Mouse (Mus musculus): ENCODE results near the gene Cbr2. TPM values are rescaled to one million over a fixed set of nuclear protein-coding genes. Genes with fewer than 3 reads are reported as not detected.
"Not testable (repeated sequence)": the region's sequence is repeated elsewhere in the genome, so short reads cannot be mapped to it uniquely, and the experiment has no call there.

The Cbr2 gene
- polyA plus RNA-seq, 1 experiment: 51.7 TPM

DNA sequence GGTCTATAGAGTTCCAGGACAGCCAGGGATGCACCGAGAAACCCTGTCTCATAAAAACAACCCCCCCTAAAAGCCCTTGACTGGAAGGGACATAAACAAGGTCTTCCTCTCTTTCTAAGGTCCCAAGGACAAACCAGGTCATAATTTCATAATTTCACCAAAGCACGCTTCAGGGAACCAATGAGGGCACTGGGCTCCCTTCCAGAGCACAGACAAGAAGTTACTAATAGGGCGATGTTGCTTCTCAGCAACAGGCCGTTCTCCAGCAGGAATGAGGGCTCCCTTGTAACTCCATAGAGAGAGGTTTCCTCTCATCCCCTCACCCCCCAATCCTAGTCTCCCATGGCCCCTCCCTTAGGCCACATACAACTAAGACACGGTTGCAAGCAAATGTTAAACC lies 9.1 kb upstream of the Cbr2 start:
- no peak for TF ChIP-seq USF1 (IDR thresholded peaks at IDR 0.05; ENCODE audit: low read depth)
- TF ChIP-seq CEBPB (IDR thresholded peaks at IDR 0.05; ENCODE audit: low read depth): no peak
- TF ChIP-seq CTCF (IDR thresholded peaks at IDR 0.05; ENCODE audit: control insufficient read depth, insufficient read depth, insufficient read length): no peak
- TF ChIP-seq MYOG (IDR thresholded peaks at IDR 0.05; ENCODE audit: control insufficient read depth, extremely low read depth, insufficient read length): no peak
- no peak for TF ChIP-seq MYOD1 (IDR thresholded peaks at IDR 0.05; ENCODE audit: control insufficient read depth, insufficient read length, low read depth)
- no peak for TF ChIP-seq MAX (IDR thresholded peaks at IDR 0.05)
- TF ChIP-seq FOSL1 (IDR thresholded peaks at IDR 0.05; ENCODE audit: insufficient read depth, low read length, poor library complexity, severe bottlenecking): no peak
- H3K79me2 ChIP-seq (ENCODE audit: control insufficient read depth, insufficient read depth): no peaks in the 10 kb centered on the region
- no peaks in the 10 kb centered on the region for H3K79me3 ChIP-seq (ENCODE audit: low read depth)
- no peaks in the 10 kb centered on the region for H3K36me3 ChIP-seq (ENCODE audit: control insufficient read depth, insufficient read depth)
- no peak overlapping the region for H3ac ChIP-seq (ENCODE audit: control insufficient read depth, insufficient read length, low read depth)
- no peak overlapping the region for H3K4me3 ChIP-seq (ENCODE audit: insufficient read depth, poor library complexity, severe bottlenecking)
- H3K27me3 ChIP-seq (ENCODE audit: control insufficient read depth, insufficient read depth, insufficient read length): peaks cover 24% of the 10 kb centered on the region

DNA sequence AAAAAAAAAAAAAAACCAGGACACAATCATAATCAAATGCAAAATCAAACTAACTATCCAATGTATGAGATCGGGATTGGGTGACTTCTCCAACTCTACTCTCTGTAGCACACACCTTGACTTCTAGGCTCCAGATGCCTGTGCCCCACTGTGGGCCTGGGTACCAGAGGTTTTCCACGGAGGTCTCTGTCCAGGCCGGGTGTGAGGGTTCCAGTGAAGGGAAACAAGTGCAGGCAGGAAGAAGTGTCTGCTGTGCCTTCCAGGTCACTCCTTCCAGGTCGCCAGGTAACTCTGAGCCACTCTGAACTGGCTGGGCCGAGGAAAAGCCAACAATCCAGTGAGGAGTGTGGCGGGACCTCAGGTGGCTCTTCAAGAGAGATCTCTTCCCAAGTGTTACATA lies 4.5 kb upstream of the Cbr2 start:
- Histone ChIP-seq H3K79me2 (ENCODE audit: control insufficient read depth, insufficient read depth) (no peaks in the 10 kb centered on the region), H3K27me3 (ENCODE audit: control insufficient read depth, insufficient read depth, insufficient read length) (peaks cover 8% of the 10 kb centered on the region), H3K36me3 (ENCODE audit: control insufficient read depth, insufficient read depth) (no peaks in the 10 kb centered on the region), H3K4me3 (ENCODE audit: insufficient read depth, poor library complexity, severe bottlenecking) (no peak overlapping the region), H3K79me3 (ENCODE audit: low read depth) (no peaks in the 10 kb centered on the region), H3ac (ENCODE audit: control insufficient read depth, insufficient read length, low read depth) (no peak overlapping the region)
- TF ChIP-seq CEBPB (IDR thresholded peaks at IDR 0.05; ENCODE audit: low read depth) (no peak), USF1 (IDR thresholded peaks at IDR 0.05; ENCODE audit: low read depth) (no peak)

DNA sequence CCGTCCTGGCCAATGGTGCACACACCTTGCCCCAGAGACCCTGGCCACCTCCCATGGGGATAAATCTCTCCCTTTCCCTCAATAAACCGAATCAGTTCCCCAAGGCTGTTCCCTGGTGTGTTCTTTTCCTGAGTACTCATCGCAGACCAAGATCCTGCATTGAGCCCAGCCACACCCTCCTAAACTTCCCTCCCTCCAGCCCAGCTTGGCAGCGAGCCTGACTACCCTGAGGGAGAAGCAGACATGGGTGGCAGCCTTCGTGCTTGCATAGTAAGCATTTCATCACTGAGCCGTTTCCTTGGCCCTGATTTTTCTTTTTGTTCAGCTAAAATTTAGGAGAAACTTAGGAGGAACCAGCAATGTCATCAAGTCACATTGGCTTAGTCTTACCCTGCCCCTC lies 1.6 kb upstream of the Cbr2 start:
- Histone ChIP-seq H3K27me3 (ENCODE audit: control insufficient read depth, insufficient read depth, insufficient read length) (no peaks in the 10 kb centered on the region), H3K36me3 (ENCODE audit: control insufficient read depth, insufficient read depth) (no peaks in the 10 kb centered on the region), H3K79me2 (ENCODE audit: control insufficient read depth, insufficient read depth) (no peaks in the 10 kb centered on the region), H3K4me3 (ENCODE audit: insufficient read depth, poor library complexity, severe bottlenecking) (no peak overlapping the region), H3K79me3 (ENCODE audit: low read depth) (no peaks in the 10 kb centered on the region), H3ac (ENCODE audit: control insufficient read depth, insufficient read length, low read depth) (no peak overlapping the region)
- TF ChIP-seq MAX (IDR thresholded peaks at IDR 0.05) (no peak), FOSL1 (IDR thresholded peaks at IDR 0.05; ENCODE audit: insufficient read depth, low read length, poor library complexity, severe bottlenecking) (no peak), CEBPB (IDR thresholded peaks at IDR 0.05; ENCODE audit: low read depth) (no peak), USF1 (IDR thresholded peaks at IDR 0.05; ENCODE audit: low read depth) (no peak), CTCF (IDR thresholded peaks at IDR 0.05; ENCODE audit: control insufficient read depth, insufficient read depth, insufficient read length) (no peak), MYOD1 (IDR thresholded peaks at IDR 0.05; ENCODE audit: control insufficient read depth, insufficient read length, low read depth) (no peak), MYOG (IDR thresholded peaks at IDR 0.05; ENCODE audit: control insufficient read depth, extremely low read depth, insufficient read length) (no peak)

DNA sequence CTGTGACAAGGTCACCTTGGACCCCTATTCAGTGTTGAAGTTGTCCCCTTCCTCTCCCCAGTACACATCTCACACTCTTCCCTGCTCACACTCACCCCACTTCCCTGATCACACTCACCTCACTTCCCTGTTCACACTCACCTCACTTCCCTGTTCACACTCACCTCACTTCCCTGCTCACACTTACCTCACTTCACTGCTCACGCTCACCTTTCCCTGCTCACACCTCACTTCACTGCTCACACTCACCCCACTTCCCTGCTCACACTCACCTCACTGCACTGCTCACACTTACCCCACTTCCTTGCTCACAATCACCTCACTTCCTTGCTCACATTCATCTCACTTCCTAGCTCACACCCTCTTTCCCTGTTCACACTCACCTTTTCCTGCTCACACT lies 519 bp downstream of the Cbr2 start:
- Histone ChIP-seq H3K36me3 (ENCODE audit: control insufficient read depth, insufficient read depth) (no peaks in the 10 kb centered on the region), H3K4me3 (ENCODE audit: insufficient read depth, poor library complexity, severe bottlenecking) (no peak overlapping the region), H3K27me3 (ENCODE audit: control insufficient read depth, insufficient read depth, insufficient read length) (no peaks in the 10 kb centered on the region), H3ac (ENCODE audit: control insufficient read depth, insufficient read length, low read depth) (no peak overlapping the region), H3K79me2 (ENCODE audit: control insufficient read depth, insufficient read depth) (no peaks in the 10 kb centered on the region), H3K79me3 (ENCODE audit: low read depth) (no peaks in the 10 kb centered on the region)
- no peak for TF ChIP-seq MAX (IDR thresholded peaks at IDR 0.05)
- no peak for TF ChIP-seq CTCF (IDR thresholded peaks at IDR 0.05; ENCODE audit: control insufficient read depth, insufficient read depth, insufficient read length)
- no peak for TF ChIP-seq FOSL1 (IDR thresholded peaks at IDR 0.05; ENCODE audit: insufficient read depth, low read length, poor library complexity, severe bottlenecking)
- TF ChIP-seq MYOG (IDR thresholded peaks at IDR 0.05; ENCODE audit: control insufficient read depth, extremely low read depth, insufficient read length): no peak

DNA sequence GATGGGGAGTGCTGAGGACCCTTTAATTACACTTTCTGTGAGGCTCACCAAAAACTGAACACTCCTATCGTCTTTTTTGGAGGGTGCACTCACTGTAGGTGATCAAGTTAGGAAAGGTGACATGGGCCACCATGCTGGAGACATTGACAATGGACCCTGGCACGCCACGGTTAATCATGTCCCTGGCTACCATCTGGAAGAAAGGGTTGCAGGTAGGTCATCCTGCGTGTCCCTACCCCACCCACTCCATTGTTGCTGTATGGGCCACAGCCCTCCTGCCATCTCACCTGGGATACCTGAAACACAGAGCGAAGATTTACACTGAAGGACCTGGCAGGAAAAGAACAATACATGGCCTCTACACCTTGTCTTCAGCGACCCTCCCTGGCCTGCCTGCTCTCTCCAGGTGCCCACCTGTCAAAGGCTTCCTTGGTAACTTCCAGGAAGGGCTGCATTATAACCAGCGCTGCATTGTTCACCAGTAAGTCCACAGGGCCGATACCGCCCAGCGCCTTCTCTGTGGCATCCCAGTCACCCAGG lies 1.5 kb downstream of the Cbr2 start:
- H3K4me3 ChIP-seq (ENCODE audit: insufficient read depth, poor library complexity, severe bottlenecking): no peak overlapping the region
- no peaks in the 10 kb centered on the region for H3K27me3 ChIP-seq (ENCODE audit: control insufficient read depth, insufficient read depth, insufficient read length)
- H3K36me3 ChIP-seq (ENCODE audit: control insufficient read depth, insufficient read depth): no peaks in the 10 kb centered on the region
- no peak overlapping the region for H3ac ChIP-seq (ENCODE audit: control insufficient read depth, insufficient read length, low read depth)
- TF ChIP-seq FOSL1 (IDR thresholded peaks at IDR 0.05; ENCODE audit: insufficient read depth, low read length, poor library complexity, severe bottlenecking) (no peak), MAX (IDR thresholded peaks at IDR 0.05) (no peak), USF1 (IDR thresholded peaks at IDR 0.05; ENCODE audit: low read depth) (no peak), MYOD1 (IDR thresholded peaks at IDR 0.05; ENCODE audit: control insufficient read depth, insufficient read length, low read depth) (no peak), CTCF (IDR thresholded peaks at IDR 0.05; ENCODE audit: control insufficient read depth, insufficient read depth, insufficient read length) (no peak), MYOG (IDR thresholded peaks at IDR 0.05; ENCODE audit: control insufficient read depth, extremely low read depth, insufficient read length) (no peak)
- no peaks in the 10 kb centered on the region for H3K79me3 ChIP-seq (ENCODE audit: low read depth)
- no peaks in the 10 kb centered on the region for H3K79me2 ChIP-seq (ENCODE audit: control insufficient read depth, insufficient read depth)

DNA sequence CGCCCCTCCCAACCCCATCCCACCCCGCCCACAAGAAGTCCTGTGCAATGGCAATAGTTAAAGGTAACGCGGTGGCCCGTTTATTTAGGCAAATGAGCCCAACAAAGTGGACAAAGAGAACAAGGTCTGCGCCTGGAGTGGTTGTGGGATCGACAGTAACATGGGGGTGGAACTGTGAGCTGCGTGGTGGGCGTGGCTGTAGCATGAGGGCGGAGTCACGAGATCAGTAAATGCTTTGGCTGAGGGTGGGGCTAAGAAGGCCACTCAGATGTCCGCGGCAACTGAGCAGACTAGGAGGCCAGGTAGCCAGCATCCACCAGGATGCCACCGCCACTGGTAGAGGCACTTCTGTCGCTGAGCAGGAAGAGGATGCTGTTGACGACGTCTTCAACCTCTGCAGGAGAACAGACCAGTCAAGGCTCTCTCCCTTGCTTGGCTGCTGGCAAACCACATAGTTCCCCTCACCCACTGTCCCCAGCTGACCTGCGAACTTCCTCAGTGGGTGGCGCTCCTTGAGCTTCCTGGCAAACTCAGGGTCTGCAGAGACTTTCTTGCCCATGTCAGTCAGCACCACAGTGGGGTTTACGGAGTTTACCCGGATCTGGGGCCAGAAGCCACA lies 2.4 kb downstream of the Cbr2 start:
- H3K27me3 ChIP-seq (ENCODE audit: control insufficient read depth, insufficient read depth, insufficient read length); H3K79me3 ChIP-seq (ENCODE audit: low read depth); H3ac ChIP-seq (ENCODE audit: control insufficient read depth, insufficient read length, low read depth); H3K4me3 ChIP-seq (ENCODE audit: insufficient read depth, poor library complexity, severe bottlenecking); H3K36me3 ChIP-seq (ENCODE audit: control insufficient read depth, insufficient read depth); H3K79me2 ChIP-seq (ENCODE audit: control insufficient read depth, insufficient read depth): not testable (repeated sequence)

Measured in C2C12 (cell line).